8 mouse cellular contexts compared by ENCODE assay signal in genomic region chr5:135395826-135396225, GRCm38 (mm10). TPM values are rescaled to one million over a fixed set of nuclear protein-coding genes. Genes with fewer than 3 reads are reported as not detected.
DNase-seq lines count a peak whose midpoint lies in the region.

No protein-coding gene starts in this region.

- peak; percentile 32 to 46 for DNase-seq in cerebellum, adult 18-20 months
- DNase-seq in cerebellum, adult 8-10 months, result no peak
- peak; percentile 58 to 62 for DNase-seq in left cerebral cortex, postnatal 14 days (ENCODE audit: low spot score in 2 of 2)
- no peak for DNase-seq in left cerebral cortex, adult 8-10 months (ENCODE audit: low spot score in 2 of 2)
- peak; percentile 66 for DNase-seq in c-Kit-positive CD71-positive TER-119-negative erythroid progenitor cells, embryonic 14.5 days (ENCODE audit: low read depth)
- DNase-seq in left cerebral cortex, postnatal 25 days (ENCODE audit: low spot score in 2 of 2), result peak; percentile 39 to 51
- peak; percentile 76 for DNase-seq in retina, embryonic 14.5 days (ENCODE audit: low spot score)
- no peak for DNase-seq in cerebellum, adult 9-10 months

- intact Hi-C loops in left cerebral cortex, postnatal 14 days (cut with DNase I), result no loop called here
- intact Hi-C loops in left cerebral cortex, postnatal 25 days (cut with DNase I), result loop anchor here (2.0 to 5.0 kb wide), 3 partner anchors 27 to 366 kb away; partner anchors contain the start of genes Hip1 and Nsun5

RNA-seq across cellular contexts. Expression of gene Pom121, which starts 1.5 kb away (rescaled TPM):
- 10 to 100 TPM; 45.8 to 46.2 TPM for total RNA-seq in left cerebral cortex, postnatal 14 days (2021)
- 10 to 100 TPM; 40.9 to 47.1 (median 44.0) TPM for total RNA-seq in left cerebral cortex, adult 8-10 months (2022)
- 10 to 100 TPM; 51.6 to 51.7 TPM for total RNA-seq in left cerebral cortex, postnatal 25 days (2021)

RNA-seq across cellular contexts. Expression of gene Nsun5, which starts 26.1 kb away (rescaled TPM):
- total RNA-seq in left cerebral cortex, postnatal 14 days (2021), result 10 to 100 TPM; 13.9 to 19.5 TPM
- total RNA-seq in left cerebral cortex, adult 8-10 months (2022), result 10 to 100 TPM; 13.6 to 22.3 (median 20.3) TPM
- 10 to 100 TPM; 15.7 to 18.8 TPM for total RNA-seq in left cerebral cortex, postnatal 25 days (2021)

RNA-seq across cellular contexts. Expression of gene Trim50, which starts 42.7 kb away (rescaled TPM):
- total RNA-seq in left cerebral cortex, postnatal 14 days (2021), result not detected
- not detected for total RNA-seq in left cerebral cortex, adult 8-10 months (2022)
- not detected for total RNA-seq in left cerebral cortex, postnatal 25 days (2021)

RNA-seq across cellular contexts. Expression of gene Fkbp6, which starts 46.0 kb away (rescaled TPM):
- total RNA-seq in left cerebral cortex, postnatal 14 days (2021), result under 1 TPM in 1 of 2 experiments, not detected in 1; 0.70 TPM
- under 1 TPM in 1 of 4 experiments, not detected in 3; 0.78 TPM for total RNA-seq in left cerebral cortex, adult 8-10 months (2022)
- total RNA-seq in left cerebral cortex, postnatal 25 days (2021), result under 1 TPM in 1 of 2 experiments, not detected in 1; 0.50 TPM

Comparison
In these comparisons a context has a peak if more than half of its experiments do, and no peak if none do; other contexts are left out.
1. DNase-seq: peak in cerebellum, adult 18-20 months (2 of 2), left cerebral cortex, postnatal 14 days (2 of 2), c-Kit-positive CD71-positive TER-119-negative erythroid progenitor cells, embryonic 14.5 days (single experiment), left cerebral cortex, postnatal 25 days (2 of 2) and retina, embryonic 14.5 days (single experiment); none in cerebellum, adult 8-10 months (single experiment), left cerebral cortex, adult 8-10 months (0 of 2) and cerebellum, adult 9-10 months (single experiment).